Mouse (Mus musculus): Measurements from ENCODE around the gene Stxbp3. TPM values are rescaled to one million over a fixed set of nuclear protein-coding genes. Genes with fewer than 3 reads are reported as not detected.
"Not testable (repeated sequence)": the region's sequence is repeated elsewhere in the genome, so short reads cannot be mapped to it uniquely, and the experiment has no call there.

Gene Stxbp3
- polyA plus RNA-seq, 1 experiment from 2014 or later, result 14.1 TPM

- H3K9me3 ChIP-seq, result no peaks in the 10 kb centered on the region
- no peak overlapping the region for H3K4me2 ChIP-seq
- H3K9ac ChIP-seq, result no peak overlapping the region
- 85% methylated on average over 6 of the region's 6 CpGs for WGBS
- no peak overlapping the region for H3K27ac ChIP-seq
- no peaks in the 10 kb centered on the region for H3K4me1 ChIP-seq
- no peak for ATAC-seq (replicated peaks)
- H3K27me3 ChIP-seq (replicated peaks), result no peaks in the 10 kb centered on the region
- H3K36me3 ChIP-seq (replicated peaks), result no peaks in the 10 kb centered on the region
- H3K4me3 ChIP-seq, result no peak overlapping the region
Observed at GRCm38 (mm10) chr3:108870631-108871030, 30.3 kb upstream of the Stxbp3 start.

DNA sequence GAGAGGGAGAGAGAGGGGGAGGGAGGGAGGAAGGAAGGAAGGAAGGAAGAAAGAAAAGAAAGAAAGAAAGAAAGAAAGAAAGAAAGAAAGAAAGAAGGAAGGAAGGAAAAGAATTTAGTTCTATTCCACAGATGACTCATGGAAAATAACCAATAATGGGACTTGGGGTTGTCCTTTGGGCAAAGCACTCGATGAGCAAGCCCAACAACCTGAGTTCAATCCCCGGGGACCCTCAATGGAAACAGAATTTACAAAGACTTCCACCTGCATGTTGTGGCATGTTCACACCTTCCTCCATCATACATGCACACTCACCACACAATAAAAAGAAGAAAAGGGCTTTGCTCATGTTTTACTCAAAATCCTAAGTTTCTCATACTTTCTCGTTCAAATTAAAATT, 27.1 kb upstream of the Stxbp3 start:
- ATAC-seq (replicated peaks), result no peak
- Histone ChIP-seq H3K9me3 (no peaks in the 10 kb centered on the region), H3K36me3 (replicated peaks) (no peaks in the 10 kb centered on the region), H3K27ac (no peak overlapping the region), H3K4me1 (no peaks in the 10 kb centered on the region), H3K4me2 (no peak overlapping the region), H3K27me3 (replicated peaks) (no peaks in the 10 kb centered on the region), H3K9ac (no peak overlapping the region), H3K4me3 (no peak overlapping the region)
- 97% methylated on average over 3 of the region's 3 CpGs for WGBS

DNA sequence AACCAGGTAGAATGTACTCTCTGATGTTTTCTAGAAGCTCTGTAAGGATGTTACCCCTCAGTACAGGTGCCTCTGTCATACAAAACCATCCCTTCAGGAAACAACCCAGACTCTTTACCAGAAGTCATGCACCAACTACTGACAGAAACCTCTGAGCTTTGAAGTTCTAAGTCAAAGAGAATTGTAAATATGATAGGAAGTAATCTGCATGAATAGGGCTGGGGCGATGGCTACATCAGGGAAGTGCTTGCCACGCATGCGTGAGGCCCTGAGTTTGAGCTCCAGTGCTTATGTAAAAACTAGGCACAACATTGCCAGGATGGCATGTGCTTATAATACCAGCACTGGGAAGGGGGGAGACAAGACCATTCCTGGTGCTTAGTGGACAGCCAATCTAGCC, 25.4 kb upstream of the Stxbp3 start:
- Histone ChIP-seq H3K9me3 (no peaks in the 10 kb centered on the region), H3K4me1 (no peaks in the 10 kb centered on the region), H3K27ac (no peak overlapping the region), H3K9ac (no peak overlapping the region), H3K4me2 (no peak overlapping the region), H3K27me3 (replicated peaks) (no peaks in the 10 kb centered on the region), H3K4me3 (no peak overlapping the region), H3K36me3 (replicated peaks) (no peaks in the 10 kb centered on the region)
- 89% methylated on average over 3 of the region's 3 CpGs for WGBS
- no peak for ATAC-seq (replicated peaks)

- Histone ChIP-seq H3K27ac (no peak overlapping the region), H3K4me2 (no peak overlapping the region), H3K36me3 (replicated peaks) (no peaks in the 10 kb centered on the region), H3K4me1 (no peaks in the 10 kb centered on the region), H3K9ac (no peak overlapping the region), H3K9me3 (no peaks in the 10 kb centered on the region), H3K4me3 (no peak overlapping the region), H3K27me3 (replicated peaks) (no peaks in the 10 kb centered on the region)
- ATAC-seq (replicated peaks), result no peak
- 25% methylated on average over 3 of the region's 3 CpGs for WGBS
Observed at GRCm38 (mm10) chr3:108865129-108865528, 24.8 kb upstream of the Stxbp3 start.

- Histone ChIP-seq H3K4me2 (no peak overlapping the region), H3K27ac (no peak overlapping the region), H3K4me3 (no peak overlapping the region), H3K9ac (no peak overlapping the region), H3K4me1 (peaks cover 6% of the 10 kb centered on the region), H3K9me3 (no peaks in the 10 kb centered on the region), H3K27me3 (replicated peaks) (no peaks in the 10 kb centered on the region), H3K36me3 (replicated peaks) (no peaks in the 10 kb centered on the region)
- WGBS, result 87% methylated on average over 10 of the region's 10 CpGs
- no peak for ATAC-seq (replicated peaks)
Observed at GRCm38 (mm10) chr3:108863091-108863490, 22.8 kb upstream of the Stxbp3 start.

GRCm38 (mm10) chr3:108862282-108862681, 22.0 kb upstream of the Stxbp3 start:
- H3K9me3 ChIP-seq; H3K27me3 ChIP-seq (replicated peaks); H3K9ac ChIP-seq; ATAC-seq (replicated peaks); H3K4me3 ChIP-seq; H3K36me3 ChIP-seq (replicated peaks); H3K4me2 ChIP-seq; H3K4me1 ChIP-seq; H3K27ac ChIP-seq: not testable (repeated sequence)
- 98% methylated on average over 4 of the region's 4 CpGs for WGBS

- no peaks in the 10 kb centered on the region for H3K9me3 ChIP-seq
- no peak overlapping the region for H3K4me2 ChIP-seq
- peaks cover 11% of the 10 kb centered on the region for H3K4me1 ChIP-seq
- no peak for ATAC-seq (replicated peaks)
- H3K27me3 ChIP-seq (replicated peaks), result no peaks in the 10 kb centered on the region
- H3K9ac ChIP-seq, result no peak overlapping the region
- H3K27ac ChIP-seq, result no peak overlapping the region
- no peaks in the 10 kb centered on the region for H3K36me3 ChIP-seq (replicated peaks)
- no peak overlapping the region for H3K4me3 ChIP-seq
- 57% methylated on average over 2 of the region's 2 CpGs for WGBS
Observed at GRCm38 (mm10) chr3:108860786-108861185, 20.5 kb upstream of the Stxbp3 start.

DNA sequence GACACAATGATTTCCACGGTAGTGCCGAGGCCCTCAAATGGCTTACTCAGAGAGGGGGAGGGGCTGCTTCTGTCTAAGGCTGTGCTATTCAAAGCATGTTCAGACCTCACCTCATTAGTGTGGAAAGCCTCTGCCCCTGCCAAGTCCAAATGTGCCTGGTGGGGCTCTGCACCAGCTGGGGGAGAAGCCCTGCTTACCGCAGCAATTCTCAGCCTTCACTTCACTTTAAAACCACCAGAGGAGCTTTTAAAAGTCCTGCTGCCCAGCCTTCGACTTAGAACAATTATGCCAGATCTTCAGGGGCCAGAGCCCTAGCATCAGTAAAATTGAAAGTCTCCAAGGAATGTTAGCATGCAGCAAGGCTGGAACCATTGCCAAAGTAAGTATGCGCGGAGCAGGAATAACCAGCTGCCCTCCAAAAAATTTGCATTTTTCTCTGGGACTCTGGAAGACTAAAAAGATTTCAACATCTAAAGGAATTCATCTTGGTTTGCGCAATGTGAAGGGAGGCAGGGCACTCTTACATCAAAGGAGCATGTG, 18.0 kb upstream of the Stxbp3 start:
- peaks cover 14% of the 10 kb centered on the region for H3K4me1 ChIP-seq
- peak overlapping the region; percentile 71 for H3K27ac ChIP-seq
- no peak overlapping the region for H3K9ac ChIP-seq
- WGBS, result 12% methylated on average over 7 of the region's 7 CpGs
- H3K4me2 ChIP-seq, result peak overlapping the region; percentile 12; the same call in 1 of the 2 replicates
- no peaks in the 10 kb centered on the region for H3K27me3 ChIP-seq (replicated peaks)
- H3K4me3 ChIP-seq, result no peak overlapping the region
- no peaks in the 10 kb centered on the region for H3K9me3 ChIP-seq
- H3K36me3 ChIP-seq (replicated peaks), result no peaks in the 10 kb centered on the region
- peak; percentile 89 for ATAC-seq (replicated peaks)

- H3K4me1 ChIP-seq, result peaks cover 14% of the 10 kb centered on the region
- H3K27me3 ChIP-seq (replicated peaks), result no peaks in the 10 kb centered on the region
- H3K9me3 ChIP-seq, result no peaks in the 10 kb centered on the region
- no peak overlapping the region for H3K9ac ChIP-seq
- no peak overlapping the region for H3K4me3 ChIP-seq
- H3K27ac ChIP-seq, result peak overlapping the region; percentile 71
- no peaks in the 10 kb centered on the region for H3K36me3 ChIP-seq (replicated peaks)
- no peak overlapping the region for H3K4me2 ChIP-seq
- peak; percentile 4; the same call in 1 of the 2 replicates for ATAC-seq (replicated peaks)
- 83% methylated on average over 1 of the region's 1 CpGs for WGBS
Observed at GRCm38 (mm10) chr3:108857714-108858113, 17.4 kb upstream of the Stxbp3 start.

- peaks cover 14% of the 10 kb centered on the region for H3K4me1 ChIP-seq
- H3K9ac ChIP-seq, result no peak overlapping the region
- no peaks in the 10 kb centered on the region for H3K27me3 ChIP-seq (replicated peaks)
- H3K9me3 ChIP-seq, result no peaks in the 10 kb centered on the region
- H3K36me3 ChIP-seq (replicated peaks), result no peaks in the 10 kb centered on the region
- 30% methylated on average over 3 of the region's 3 CpGs for WGBS
- no peak overlapping the region for H3K4me2 ChIP-seq
- no peak for ATAC-seq (replicated peaks)
- no peak overlapping the region for H3K4me3 ChIP-seq
- no peak overlapping the region for H3K27ac ChIP-seq
Observed at GRCm38 (mm10) chr3:108857124-108857470, 16.8 kb upstream of the Stxbp3 start.

GRCm38 (mm10) chr3:108856386-108857123, 16.2 kb upstream of the Stxbp3 start:
- Histone ChIP-seq H3K9ac (no peak overlapping the region), H3K27ac (no peak overlapping the region)
- WGBS, result 40% methylated on average over 8 of the region's 8 CpGs

DNA sequence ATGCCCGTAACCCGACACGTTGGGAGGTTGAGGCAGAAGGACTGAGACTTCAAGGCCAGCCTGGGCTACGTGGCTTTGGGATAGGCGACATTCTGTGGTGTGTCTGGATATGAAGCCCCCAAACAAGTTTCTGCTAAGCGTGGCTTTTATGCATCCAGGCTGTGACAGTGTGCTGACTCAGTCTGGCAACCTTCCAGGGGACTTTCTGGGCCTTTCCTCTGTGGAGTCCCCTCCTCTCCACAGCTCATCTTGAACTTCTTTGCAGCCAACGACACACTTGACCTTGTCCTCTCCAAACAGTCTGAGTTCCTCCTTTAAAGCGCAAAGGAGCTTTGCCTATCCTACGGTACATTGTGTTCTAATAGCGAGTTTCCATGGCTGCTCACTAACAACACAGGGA, 15.5 kb upstream of the Stxbp3 start:
- Histone ChIP-seq H3K4me2 (no peak overlapping the region), H3K27ac (peak overlapping the region; percentile 8), H3K9me3 (no peaks in the 10 kb centered on the region), H3K4me1 (peaks cover 14% of the 10 kb centered on the region), H3K27me3 (replicated peaks) (no peaks in the 10 kb centered on the region), H3K36me3 (replicated peaks) (no peaks in the 10 kb centered on the region), H3K4me3 (no peak overlapping the region), H3K9ac (no peak overlapping the region)
- WGBS, result 70% methylated on average over 10 of the region's 10 CpGs
- no peak for ATAC-seq (replicated peaks)

More at GRCm38 (mm10) chr3:108856386-108857123, 16.2 kb upstream of the Stxbp3 start:
- Histone ChIP-seq H3K27me3 (replicated peaks) (no peaks in the 10 kb centered on the region), H3K4me1 (peaks cover 14% of the 10 kb centered on the region), H3K4me2 (no peak overlapping the region), H3K4me3 (no peak overlapping the region), H3K9me3 (no peaks in the 10 kb centered on the region), H3K36me3 (replicated peaks) (no peaks in the 10 kb centered on the region)
- ATAC-seq (replicated peaks), result no peak

DNA sequence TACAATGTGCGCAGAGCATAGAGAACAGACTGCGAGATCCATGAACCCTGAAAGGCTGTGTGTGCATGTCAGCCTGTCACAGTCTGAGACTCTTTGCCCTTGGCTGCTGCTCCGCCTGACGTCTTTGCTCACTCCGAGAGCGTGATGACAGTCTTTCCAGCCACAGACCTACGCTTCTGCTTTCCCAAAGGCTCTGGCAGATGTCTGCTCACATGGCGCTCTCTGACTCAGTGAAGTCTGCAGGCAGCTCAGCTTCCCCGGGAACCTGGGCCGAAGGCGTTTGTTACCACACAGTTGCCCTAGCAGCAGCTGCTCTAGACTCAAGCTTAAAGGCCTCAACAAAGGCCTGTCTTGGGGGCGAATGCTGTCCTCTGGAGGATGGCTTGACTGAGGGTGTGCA, 15.0 kb upstream of the Stxbp3 start:
- no peak for ATAC-seq (replicated peaks)
- 41% methylated on average over 12 of the region's 12 CpGs for WGBS

More for the DNA sequence above, 15.0 kb upstream of the Stxbp3 start:
- no peak overlapping the region for H3K9ac ChIP-seq
- no peak overlapping the region for H3K4me3 ChIP-seq
- no peaks in the 10 kb centered on the region for H3K36me3 ChIP-seq (replicated peaks)
- H3K27me3 ChIP-seq (replicated peaks), result no peaks in the 10 kb centered on the region
- no peaks in the 10 kb centered on the region for H3K9me3 ChIP-seq
- H3K4me2 ChIP-seq, result no peak overlapping the region
- H3K4me1 ChIP-seq, result peaks cover 14% of the 10 kb centered on the region
- peak overlapping the region; percentile 8 for H3K27ac ChIP-seq
